Mouse (Mus musculus): ENCODE measurements around the gene Plekhg6. TPM values are rescaled to one million over a fixed set of nuclear protein-coding genes. Genes with fewer than 3 reads are reported as not detected.

Plekhg6 gene
- total RNA-seq, 4 experiments from 2014 or later = 0.12 TPM; not detected in 3

DNA sequence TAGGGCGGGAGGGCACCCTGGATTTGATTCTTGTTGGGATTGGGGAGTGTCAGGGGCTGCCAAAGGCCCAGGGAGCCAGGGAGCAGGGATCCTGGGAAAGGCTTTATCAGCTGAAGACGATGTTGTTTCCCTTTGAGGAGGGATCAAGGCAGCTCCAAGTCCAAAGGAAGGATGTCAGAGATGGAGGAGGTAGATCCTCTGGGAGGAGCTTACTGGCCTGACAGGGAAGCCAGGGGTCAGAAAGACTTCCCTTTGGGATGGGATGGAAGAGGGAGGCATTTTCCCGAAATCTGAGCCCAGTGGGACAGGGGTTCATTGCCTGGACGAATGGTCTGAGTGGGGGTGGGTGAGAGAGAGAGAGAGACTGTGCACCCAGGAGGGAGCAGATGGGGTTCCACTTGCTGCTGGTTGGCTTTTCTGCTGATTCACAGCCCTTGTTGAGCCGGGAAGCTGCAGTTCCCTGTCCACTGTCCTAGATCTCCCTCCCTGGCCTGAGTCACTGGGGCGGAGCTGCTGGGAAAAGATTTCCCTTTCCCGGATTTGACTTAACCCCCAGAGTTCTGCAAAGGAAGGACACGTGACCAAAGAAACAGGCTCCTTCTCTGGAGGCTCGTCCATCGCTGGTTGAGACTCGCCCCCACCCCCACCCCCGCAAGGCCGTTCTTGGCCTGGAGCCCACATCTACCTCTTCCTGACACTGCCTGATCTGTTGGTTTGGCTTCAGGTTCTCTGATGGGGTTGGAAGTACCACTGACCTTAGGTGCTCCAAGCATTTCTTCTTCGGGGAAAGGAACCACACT lies 26.0 kb downstream of the Plekhg6 start:
- DNase-seq (ENCODE audit: low spot score in 2 of 2) = no peak

DNA sequence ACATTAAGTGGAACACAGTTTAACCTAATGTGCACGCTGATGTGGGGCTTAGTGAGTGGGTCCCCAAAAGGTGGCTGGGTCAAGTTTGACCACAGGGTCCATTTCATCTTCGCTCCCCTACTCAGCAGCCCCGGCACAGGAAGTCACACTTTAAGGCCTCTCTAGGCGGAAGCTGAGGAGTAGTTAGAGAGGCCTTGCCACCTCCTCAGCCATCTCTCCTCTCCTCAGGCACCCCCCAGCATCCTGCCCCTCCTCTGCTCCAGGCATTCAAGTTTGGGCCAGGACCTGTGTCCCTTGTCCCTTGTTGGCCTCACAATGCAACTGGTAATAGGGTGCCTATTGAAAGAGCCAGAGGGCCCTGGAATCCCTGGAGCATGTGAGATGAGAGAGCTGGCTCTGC lies 26.9 kb downstream of the Plekhg6 start:
- no peak for DNase-seq (ENCODE audit: low spot score in 2 of 2)

DNA sequence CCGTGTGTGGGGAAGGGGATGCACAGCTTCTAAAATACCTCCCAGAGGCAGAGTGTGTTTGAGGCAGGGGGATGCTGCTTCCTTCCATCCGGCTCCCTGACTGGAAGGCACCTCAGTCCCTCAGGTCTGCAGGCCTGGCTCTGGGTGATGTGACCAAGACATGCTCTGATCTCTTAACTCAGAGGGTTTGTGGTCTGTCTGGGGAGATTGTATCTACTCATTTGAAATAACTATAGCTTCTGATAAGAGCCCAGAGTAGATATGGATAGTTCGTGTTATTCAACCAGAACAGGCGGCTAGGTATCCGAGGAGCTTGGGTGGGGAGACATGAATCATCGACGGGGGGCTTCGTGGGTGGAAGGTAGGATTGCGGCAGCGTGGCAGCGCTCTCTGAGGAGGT lies 27.4 kb downstream of the Plekhg6 start:
- DNase-seq (ENCODE audit: low spot score in 2 of 2) = no peak

DNA sequence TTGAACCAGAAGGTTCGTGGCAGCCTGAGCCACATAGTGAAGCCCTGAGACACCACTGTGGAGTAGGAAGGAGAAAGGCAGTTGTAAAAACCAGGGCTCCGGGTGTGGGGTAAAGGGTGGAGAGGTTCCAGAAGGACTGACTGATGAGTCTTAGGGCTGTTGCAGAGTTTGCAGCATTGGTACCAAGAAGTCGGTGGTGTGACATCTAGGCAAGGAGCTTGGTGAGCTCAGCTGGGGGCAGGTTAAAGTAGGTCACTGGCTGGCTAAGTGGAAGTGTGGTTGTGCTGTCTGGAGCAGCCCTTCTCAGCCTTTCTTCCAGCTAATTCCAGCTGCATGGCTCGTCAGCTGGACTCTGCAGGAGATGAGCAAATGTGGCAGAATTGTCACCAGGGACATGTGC lies 27.8 kb downstream of the Plekhg6 start:
- no peak for DNase-seq (ENCODE audit: low spot score in 2 of 2)

DNA sequence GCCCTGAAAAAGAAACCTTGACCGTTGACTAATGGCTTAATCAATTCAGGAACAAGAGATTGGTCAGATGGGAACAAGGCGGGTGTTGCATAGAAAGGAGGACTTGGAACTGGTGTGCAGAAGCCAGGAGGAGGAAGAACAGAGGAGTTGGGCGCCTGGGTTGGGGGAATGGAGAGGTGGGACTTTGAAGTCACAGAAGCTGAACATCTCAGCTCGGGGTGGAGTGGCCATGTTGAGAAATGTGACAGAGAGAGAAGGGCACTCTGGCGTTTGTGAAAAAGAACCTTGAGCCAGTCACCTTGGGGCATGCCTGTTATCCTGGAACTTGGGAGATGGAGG lies 28.6 kb downstream of the Plekhg6 start:
- no peak for DNase-seq (ENCODE audit: low spot score in 2 of 2)

DNA sequence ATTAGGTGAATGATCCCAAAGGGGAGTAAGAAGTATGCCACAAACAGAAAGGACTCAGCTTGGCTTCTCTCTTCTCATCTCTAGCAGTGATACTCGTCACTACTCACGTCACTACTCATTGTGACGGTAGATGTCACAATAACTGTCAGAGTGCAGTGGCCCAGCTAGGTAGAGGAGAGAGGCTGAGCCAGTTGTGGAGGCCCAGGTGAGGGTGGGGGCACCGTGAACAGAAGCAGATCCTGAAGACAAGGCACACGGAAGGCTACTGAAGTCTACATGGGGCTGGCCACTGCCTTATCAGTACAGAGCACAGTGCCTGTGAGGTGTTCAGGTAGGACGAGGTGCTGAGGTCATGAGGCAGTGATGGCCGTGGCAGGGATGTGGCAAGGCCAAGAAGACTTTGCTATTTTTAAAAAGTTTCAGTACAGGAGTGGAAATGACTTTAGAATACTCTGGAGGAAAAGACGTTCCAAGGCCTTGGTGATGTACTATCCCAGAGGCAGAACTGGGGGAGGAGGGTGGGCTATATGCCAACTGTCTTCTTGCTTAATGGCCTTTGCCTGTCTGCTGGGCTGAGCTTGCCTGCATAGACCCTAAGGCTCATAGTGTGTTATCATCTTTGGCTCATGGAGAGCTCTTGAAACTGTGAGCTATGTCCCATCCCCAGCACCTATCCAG lies 29.1 kb downstream of the Plekhg6 start:
- DNase-seq (ENCODE audit: low spot score in 2 of 2) = no peak

DNA sequence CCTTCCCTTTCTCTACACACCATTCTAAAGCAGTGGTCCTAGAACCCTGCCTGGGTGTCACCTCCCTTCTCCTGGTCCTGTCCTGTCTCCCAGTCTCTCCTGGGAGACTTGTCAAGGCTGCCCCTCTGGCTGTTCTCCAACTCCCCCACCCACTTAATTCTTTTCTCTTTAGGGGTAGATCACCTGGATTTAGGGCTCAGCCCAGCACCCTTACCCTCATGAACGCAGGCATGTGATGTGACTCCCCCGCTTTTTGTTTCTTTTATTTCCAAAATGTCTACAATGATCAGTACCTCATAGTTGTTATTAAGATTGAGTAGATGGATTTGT lies 29.6 kb downstream of the Plekhg6 start:
- no peak for DNase-seq (ENCODE audit: low spot score in 2 of 2)

DNA sequence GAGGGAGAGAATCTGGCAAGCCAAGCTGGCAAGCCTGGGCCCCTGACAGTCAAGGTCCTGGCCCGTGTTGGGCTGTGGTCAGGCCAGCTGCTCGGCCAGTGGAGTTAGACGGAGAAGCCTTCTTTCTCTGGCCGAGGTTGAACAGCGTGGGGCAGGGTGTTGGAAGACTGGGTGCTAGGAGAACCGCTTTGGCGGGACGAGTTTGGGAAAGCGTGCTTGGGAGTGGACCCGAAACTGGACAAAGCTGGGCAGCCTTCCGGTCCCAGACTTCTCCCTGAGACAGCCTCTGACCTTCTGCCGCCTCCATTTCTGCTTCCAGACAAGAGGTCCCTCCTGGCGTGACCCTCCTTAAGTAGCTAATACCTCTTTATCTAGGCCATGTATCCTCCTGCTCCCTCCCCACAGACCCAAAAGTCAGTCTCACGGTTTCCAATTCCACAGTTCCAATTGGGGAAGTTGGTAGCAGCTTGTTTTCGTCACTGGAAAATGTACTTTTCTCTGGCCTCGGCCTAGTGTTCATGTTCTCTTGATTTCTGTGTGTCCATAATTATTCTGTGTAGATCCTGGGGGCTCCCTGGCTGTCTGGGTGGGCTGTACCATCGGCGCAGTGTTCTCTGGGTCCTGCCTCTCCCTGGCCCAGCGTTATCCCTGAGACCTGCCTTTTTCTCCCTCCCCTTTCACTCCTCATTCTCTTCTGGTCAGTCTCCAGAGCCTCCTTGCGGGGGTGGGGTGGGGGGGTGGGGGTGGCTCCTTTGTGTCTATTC lies 30.2 kb downstream of the Plekhg6 start:
- no peak for DNase-seq (ENCODE audit: low spot score in 2 of 2)

DNA sequence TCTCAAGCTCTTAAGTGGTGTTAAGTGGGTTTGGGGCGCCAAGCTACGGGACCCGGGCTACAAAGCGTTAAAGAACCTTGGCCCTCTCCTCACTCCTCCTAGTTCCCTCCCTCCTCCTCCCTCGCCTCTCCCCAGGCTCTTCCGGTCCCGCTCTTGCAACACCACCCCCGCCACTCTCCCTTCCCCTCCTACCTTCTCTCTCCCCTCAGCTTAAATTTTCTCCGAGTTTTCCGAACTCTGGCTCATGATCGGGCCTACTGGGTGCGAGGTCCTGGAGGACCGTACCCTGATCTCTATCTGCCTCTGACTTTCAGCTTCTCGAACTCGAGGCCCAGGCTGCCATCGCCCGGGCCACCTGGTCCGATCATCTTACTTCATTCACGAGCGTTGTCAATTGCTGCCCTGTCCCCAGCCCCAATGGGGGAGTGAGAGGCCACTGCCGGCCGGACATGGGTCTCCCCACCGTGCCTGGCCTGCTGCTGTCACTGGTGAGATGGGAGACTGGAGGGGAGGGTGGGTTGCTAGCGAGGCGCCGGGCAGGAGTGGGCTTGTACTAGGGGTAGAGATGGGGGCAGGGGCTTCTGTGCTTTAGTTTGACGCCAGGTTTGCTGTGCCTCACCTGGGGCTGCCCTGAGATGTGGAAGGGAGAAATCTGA lies 30.9 kb downstream of the Plekhg6 start:
- no peak for DNase-seq (ENCODE audit: low spot score in 2 of 2)

DNA sequence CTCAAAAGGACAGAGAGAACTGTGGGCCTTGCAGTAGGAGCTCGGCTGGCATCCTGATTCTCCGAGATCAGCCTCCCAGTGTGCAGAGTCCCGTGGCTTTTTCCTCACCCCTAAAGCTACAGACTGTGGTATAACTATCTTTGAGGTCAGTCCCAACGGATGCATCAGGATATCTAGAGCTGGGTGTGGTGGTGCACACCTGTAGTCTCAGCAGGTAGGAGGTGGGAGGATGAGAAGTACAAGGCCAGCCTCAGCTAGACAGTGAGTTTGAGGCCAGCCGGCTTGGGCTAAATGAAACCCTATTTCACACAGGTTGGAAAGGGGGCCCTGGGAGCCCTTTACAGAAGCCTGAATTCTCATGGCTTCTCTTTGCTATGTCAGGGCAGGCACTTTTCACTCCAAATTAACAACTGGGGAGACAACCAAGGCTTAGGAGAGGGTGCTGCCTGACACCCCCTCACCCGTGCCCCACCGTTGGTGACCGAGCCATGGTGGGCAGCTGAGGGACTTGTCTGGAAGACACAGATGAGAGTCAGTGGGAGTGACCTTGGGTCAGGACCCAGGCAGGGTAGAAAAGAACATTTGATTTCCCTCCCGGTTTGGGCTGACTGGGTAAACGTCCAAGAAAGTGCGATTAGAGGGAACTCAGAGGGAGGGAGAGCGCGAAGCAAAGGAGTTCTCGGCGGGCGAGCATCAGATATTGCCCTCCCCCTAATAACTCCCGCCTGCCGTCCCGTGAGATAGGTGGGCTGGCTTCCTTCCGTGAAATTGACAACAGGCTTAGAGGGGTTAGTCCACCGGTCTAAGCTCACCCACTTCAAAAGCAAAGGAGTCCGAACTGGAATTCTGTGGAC lies 31.6 kb downstream of the Plekhg6 start, which contains the start of gene Tnfrsf1a:
TSS of gene Tnfrsf1a (plus strand) at position 642 of the 854 bp plus-strand sequence.
- no peak for DNase-seq (ENCODE audit: low spot score in 2 of 2)

DNA sequence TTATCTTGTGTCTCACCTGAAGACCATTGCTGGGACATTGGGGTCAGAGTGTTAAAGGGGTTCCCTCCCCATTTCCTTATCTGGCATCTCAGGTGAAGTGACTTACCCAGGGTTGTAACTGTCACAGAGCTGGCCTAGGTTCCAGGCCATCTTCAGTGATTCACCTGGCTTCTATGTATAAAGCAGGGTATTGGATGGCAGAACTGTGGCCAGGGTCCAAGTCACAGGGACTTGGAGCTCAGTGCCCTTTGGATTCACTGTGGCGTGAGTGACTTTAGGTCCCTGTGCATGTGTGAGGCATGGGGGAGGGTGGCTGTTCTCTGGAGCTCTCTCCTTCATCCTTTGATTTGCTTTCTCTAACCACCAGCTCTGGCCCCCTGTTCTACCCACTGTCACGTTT lies 34.6 kb downstream of the Plekhg6 start:
- no peak for DNase-seq (ENCODE audit: low spot score in 2 of 2)

DNA sequence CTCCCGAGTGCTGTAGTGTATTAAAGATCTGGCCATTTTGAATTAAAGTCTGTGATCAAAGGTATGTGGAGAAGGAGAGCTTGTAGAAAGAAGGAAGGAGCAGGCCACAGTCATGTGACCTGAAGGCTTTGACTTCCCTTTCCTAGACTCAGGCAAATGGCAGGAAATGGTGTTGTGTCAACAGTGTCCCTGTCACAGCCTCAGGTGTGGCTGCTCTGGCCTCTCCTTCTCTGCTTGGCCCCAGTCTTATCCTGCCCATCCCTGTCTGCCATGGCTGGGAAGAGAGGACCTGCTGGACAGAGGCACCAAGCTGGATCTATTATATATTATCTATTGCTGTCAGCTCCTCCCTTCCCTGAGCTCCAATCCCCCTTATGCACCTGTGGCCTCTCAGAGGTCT lies 35.0 kb downstream of the Plekhg6 start:
- no peak for DNase-seq (ENCODE audit: low spot score in 2 of 2)

DNA sequence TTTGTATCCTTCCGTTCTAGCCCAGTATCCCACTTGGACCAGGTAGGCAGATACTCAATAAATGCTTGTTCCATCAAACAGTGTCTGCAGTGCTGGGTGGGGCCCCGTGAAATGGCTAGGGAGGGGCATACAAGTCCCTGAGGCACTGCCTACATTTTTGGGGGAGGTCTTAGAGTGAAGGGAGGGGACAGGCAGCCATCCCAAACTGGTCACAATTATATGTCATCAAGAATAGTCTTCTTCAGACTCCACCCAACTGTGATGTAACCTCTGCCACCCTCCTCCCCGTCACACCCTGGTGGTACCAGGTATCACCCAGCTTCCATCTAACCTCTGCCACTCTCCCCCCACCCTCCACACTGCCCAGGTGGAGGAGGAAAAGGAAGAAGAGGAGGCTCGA lies 35.7 kb downstream of the Plekhg6 start:
- DNase-seq (ENCODE audit: low spot score in 2 of 2) = no peak

DNA sequence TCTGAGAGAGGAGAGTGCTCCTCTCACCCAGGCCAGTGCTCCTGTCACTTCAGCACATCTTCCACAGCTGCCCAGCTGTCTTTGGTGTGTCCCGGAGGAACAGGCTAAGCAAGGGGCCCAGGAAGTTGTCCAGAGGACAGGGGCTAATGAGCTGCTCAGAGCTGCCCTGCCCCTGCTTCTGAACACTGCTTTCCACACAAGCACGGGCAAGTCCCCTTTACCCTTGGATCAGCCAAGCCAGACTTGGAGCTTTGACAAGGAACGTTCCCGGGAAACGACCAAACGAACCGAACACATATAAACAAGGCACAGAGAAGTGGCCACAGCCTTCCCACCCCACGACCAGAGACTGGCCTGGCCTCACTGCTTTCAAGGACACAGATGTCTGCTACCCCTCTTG lies 36.5 kb downstream of the Plekhg6 start:
- DNase-seq (ENCODE audit: low spot score in 2 of 2) = no peak

DNA sequence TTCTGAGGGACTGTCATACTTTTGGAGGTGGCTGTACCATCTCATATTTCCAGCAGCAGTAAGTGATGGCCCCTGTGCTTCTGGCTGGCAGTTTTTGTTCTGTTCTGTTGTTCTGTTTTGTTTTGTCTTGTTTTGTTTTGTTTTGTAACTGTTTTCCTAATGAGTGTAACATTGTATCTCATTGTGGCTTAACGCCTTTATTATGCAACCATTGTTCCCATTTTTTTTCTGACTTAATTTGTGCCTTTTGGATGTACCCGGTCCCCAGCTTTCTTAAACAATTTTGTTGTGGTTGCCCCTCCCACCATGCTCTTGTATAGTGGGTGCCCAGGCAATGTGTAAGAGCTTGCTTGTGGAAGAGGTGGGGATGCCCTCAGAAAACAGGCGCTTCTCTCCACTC lies 38.4 kb downstream of the Plekhg6 start:
- no peak for DNase-seq (ENCODE audit: low spot score in 2 of 2)

DNA sequence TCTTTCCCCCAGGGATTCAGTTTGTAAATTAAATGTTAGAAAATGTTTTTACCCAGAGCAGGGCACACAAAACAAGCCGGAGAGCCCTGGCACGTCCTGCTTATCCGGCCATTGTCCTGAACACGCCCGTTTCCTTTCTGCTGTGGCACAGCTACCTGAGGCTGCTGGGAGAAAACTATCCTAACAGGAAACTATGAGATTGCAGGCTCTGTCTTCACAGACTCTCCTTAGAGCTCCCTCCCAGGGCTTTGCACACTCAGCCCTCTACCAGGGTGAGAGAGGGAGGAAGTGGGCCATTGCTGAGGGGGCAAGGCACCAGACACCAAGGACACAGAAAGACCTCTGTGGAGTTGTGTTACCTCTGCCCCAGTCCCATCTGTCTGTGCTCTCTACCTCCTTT lies 40.3 kb downstream of the Plekhg6 start:
- DNase-seq (ENCODE audit: low spot score in 2 of 2) = no peak

DNA sequence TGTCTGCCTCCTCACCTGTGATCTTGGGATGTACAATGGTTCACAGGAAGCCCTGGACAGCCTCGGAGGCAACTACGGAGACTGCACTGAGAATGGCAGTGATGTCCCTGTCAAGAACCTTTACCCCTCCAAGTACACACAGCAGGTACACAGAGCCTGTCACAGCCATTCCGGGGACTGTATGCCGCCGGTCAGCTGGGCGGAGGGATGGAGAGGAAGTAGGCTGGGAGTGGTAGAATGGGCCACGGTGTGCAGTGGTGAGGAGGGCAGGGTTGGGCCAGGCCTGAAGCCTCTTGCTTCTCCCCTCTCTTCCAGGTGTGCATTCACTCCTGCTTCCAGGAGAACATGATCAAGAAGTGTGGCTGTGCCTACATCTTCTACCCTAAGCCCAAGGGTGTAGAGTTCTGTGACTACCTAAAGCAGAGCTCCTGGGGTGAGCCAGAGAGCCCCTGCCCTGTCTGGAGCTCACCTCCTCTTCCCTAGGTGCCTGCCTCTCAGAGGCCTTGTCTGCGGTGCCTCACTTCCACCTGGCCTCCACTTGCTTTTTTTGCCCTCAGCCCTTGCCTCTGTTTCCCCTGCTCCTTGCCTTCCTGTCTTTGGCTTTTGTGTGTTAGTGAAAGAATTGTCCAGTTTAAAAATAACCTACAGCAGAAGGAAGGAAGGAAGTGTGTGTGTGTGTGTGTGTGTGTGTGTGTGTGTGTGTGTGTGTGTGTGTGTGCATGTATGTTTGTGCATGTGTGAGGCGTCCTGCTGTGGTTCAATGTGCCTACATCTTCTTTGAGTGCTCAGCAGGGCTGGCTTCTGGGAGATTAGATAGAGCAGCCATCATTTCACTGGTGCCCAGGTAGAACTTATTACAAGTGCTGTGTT lies 41.6 kb downstream of the Plekhg6 start:
- no peak for DNase-seq (ENCODE audit: low spot score in 2 of 2)

DNA sequence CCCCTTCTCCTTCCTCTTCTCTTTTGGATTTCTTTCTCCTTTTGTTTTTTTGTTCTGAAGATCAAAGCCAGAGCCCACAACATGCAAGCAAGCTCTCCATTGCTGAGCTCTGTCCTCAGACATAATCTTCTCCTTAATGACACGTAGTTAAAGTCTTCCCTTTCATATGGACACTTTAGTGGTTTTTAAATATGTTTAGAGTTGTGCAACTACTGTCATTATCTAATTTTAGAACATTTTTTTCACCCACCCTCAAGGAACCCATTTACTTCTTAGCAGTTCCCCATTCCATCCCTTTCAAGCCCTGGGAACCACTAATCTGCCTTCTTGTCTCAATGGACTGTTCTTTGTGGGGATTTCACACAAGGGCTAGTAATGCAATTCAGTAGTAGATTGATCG lies 46.2 kb downstream of the Plekhg6 start:
- DNase-seq (ENCODE audit: low spot score in 2 of 2) = no peak

DNA sequence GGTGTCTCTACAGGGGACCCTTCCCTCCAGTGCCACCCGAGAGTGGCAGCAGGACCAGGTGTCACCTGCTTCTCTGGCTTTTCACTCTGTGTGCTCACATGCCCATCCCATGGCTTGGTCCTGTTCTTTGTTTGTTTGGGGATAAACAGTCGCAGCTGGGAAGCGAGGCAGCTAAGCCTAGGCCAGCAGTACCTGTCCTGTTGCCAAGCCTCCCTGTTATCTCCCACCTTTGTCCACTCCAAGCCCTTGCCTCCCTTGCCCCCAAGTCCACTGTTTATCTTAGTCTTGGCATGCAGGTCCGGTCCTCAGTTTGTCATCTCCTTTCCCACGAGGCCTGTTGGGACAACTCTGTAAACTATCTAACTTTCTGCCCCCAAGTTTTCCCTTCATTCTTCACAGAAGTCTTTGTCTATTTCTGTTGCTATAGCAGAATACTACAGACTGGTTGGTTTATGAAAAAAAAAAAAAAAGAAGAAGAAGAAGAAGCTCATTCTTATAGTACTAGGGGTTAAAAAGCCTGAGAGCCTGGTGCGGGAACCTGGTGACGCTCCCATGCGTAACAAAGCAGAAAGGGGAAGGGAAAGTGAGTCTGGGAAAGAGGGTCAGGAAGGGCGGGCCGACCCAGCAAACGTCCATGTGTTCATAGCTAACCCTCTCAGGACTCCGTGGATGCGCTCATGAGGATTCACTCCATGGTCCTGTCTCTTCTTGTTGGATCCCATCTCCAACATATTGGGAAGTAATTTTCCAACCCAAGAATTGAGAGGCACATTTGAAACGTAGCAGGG lies 47.3 kb downstream of the Plekhg6 start:
- DNase-seq (ENCODE audit: low spot score in 2 of 2) = no peak
